Mouse (Mus musculus): ENCODE data around the gene Psmb7. TPM values are rescaled to one million over a fixed set of nuclear protein-coding genes. Genes with fewer than 3 reads are reported as not detected.
A peak's percentile ranks its signal among the peaks of the same experiment; 100 is the strongest.

The Psmb7 gene
- total and polyA plus RNA-seq, 3 experiments: 129 to 247 (median 220) TPM

DNA sequence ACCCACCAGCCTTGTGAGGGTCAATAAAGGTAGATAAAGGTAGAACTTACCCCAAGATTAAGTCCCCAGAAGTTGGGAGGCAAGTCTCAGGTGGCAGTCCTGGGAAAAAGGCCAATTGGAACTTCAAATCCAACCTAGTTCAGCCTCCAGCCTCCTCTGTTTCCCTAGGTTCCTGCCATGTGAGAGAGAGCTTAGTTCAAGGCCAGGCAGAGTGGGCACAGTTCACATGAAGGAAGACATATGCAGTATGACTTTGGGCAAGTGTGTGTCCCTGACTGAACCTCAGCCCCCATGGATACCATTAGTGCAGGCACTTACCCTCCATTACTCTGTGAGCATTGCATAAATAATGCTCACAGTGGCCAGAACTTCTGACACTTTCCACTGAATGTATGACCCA is 98.2 kb downstream of the Psmb7 start:
- Histone ChIP-seq H3K4me3 (no peak overlapping the region), H3K9ac (ENCODE audit: low read depth, low read length) (no peak overlapping the region), H3K27ac (peak overlapping the region; percentile 40), H3K79me2 (replicated peaks; ENCODE audit: control insufficient read depth, insufficient read depth, low read length) (no peaks in the 10 kb centered on the region), H3K36me3 (ENCODE audit: control insufficient read depth, insufficient read depth, low read length) (no peaks in the 10 kb centered on the region), H3K27me3 (ENCODE audit: control insufficient read depth, insufficient read depth, low read length) (no peaks in the 10 kb centered on the region), H3K4me1 (ENCODE audit: control insufficient read depth, insufficient read depth, low read length) (peaks cover 31% of the 10 kb centered on the region)
- TF ChIP-seq CTCF (IDR thresholded peaks at IDR 0.05) (no peak), POLR2A (IDR thresholded peaks at IDR 0.05; ENCODE audit: insufficient read depth, low read depth, low read length) (no peak), EP300 (IDR thresholded peaks at IDR 0.05; ENCODE audit: insufficient read depth, low read depth, low read length) (no peak)
- no peak for DNase-seq
- intact Hi-C loops (cut with DNase I): loop anchor here (5.0 kb wide), 2 partner anchors 33 to 58 kb away; partner anchors contain the start of gene Nek6

- Histone ChIP-seq H3K4me3 (no peak overlapping the region), H3K27ac (no peak overlapping the region), H3K36me3 (ENCODE audit: control insufficient read depth, insufficient read depth, low read length) (no peaks in the 10 kb centered on the region), H3K27me3 (ENCODE audit: control insufficient read depth, insufficient read depth, low read length) (no peaks in the 10 kb centered on the region), H3K4me1 (ENCODE audit: control insufficient read depth, insufficient read depth, low read length) (peaks cover 31% of the 10 kb centered on the region), H3K79me2 (replicated peaks; ENCODE audit: control insufficient read depth, insufficient read depth, low read length) (0 out of 2 replicates have a peak, but pooled peaks cover under 1% of the 10 kb centered on the region), H3K9ac (ENCODE audit: low read depth, low read length) (no peak overlapping the region)
- 62% methylated on average over 6 of the region's 6 CpGs for WGBS
- no peak for TF ChIP-seq POLR2A (IDR thresholded peaks at IDR 0.05; ENCODE audit: insufficient read depth, low read depth, low read length)
- no peak for TF ChIP-seq CTCF (IDR thresholded peaks at IDR 0.05)
- no peak for TF ChIP-seq EP300 (IDR thresholded peaks at IDR 0.05; ENCODE audit: insufficient read depth, low read depth, low read length)
- no peak for DNase-seq
- intact Hi-C loops (cut with DNase I): loop anchor here (5.0 kb wide), 2 partner anchors 33 to 58 kb away; partner anchors contain the start of gene Nek6
These were observed 98.9 kb downstream of the Psmb7 start for GRCm38 (mm10) chr2:38544982-38545381.

DNA sequence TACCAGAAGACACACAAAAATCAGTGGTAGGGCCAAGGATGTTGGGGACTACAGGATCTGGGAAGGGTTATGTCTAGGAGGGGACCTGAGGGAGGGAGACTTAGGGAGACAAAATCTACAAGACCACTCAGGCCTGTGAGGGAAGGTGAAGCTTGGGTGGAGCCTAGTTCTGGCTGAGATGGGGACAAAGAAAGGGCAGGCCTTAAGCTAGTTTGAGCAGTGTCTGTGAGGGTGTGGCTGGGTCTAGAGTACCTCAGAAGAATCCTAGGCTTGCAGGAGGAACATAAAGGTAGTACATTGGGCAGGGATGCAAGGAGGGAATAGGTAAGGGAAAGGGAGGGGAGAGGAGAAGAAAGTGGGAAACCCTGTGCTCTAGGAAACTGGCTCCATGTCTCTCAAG is 99.5 kb downstream of the Psmb7 start:
- no peak overlapping the region for H3K27ac ChIP-seq
- peaks cover 29% of the 10 kb centered on the region for H3K4me1 ChIP-seq (ENCODE audit: control insufficient read depth, insufficient read depth, low read length)
- H3K4me3 ChIP-seq: no peak overlapping the region
- H3K27me3 ChIP-seq (ENCODE audit: control insufficient read depth, insufficient read depth, low read length): no peaks in the 10 kb centered on the region
- no peak for DNase-seq
- TF ChIP-seq POLR2A (IDR thresholded peaks at IDR 0.05; ENCODE audit: insufficient read depth, low read depth, low read length) (no peak), CTCF (IDR thresholded peaks at IDR 0.05) (no peak), EP300 (IDR thresholded peaks at IDR 0.05; ENCODE audit: insufficient read depth, low read depth, low read length) (no peak)
- H3K79me2 ChIP-seq (replicated peaks; ENCODE audit: control insufficient read depth, insufficient read depth, low read length): 0 out of 2 replicates have a peak, but pooled peaks cover 2% of the 10 kb centered on the region
- intact Hi-C loops (cut with DNase I): no loop called here
- H3K9ac ChIP-seq (ENCODE audit: low read depth, low read length): no peak overlapping the region
- no peaks in the 10 kb centered on the region for H3K36me3 ChIP-seq (ENCODE audit: control insufficient read depth, insufficient read depth, low read length)

- WGBS: 97% methylated on average over 2 of the region's 2 CpGs
- no peak overlapping the region for H3K4me3 ChIP-seq
- no peak overlapping the region for H3K9ac ChIP-seq (ENCODE audit: low read depth, low read length)
- no peak for TF ChIP-seq POLR2A (IDR thresholded peaks at IDR 0.05; ENCODE audit: insufficient read depth, low read depth, low read length)
- TF ChIP-seq CTCF (IDR thresholded peaks at IDR 0.05): no peak
- 0 out of 2 replicates have a peak, but pooled peaks cover 2% of the 10 kb centered on the region for H3K79me2 ChIP-seq (replicated peaks; ENCODE audit: control insufficient read depth, insufficient read depth, low read length)
- H3K27ac ChIP-seq: no peak overlapping the region
- no peaks in the 10 kb centered on the region for H3K27me3 ChIP-seq (ENCODE audit: control insufficient read depth, insufficient read depth, low read length)
- no peak for DNase-seq
- no peaks in the 10 kb centered on the region for H3K36me3 ChIP-seq (ENCODE audit: control insufficient read depth, insufficient read depth, low read length)
- peaks cover 26% of the 10 kb centered on the region for H3K4me1 ChIP-seq (ENCODE audit: control insufficient read depth, insufficient read depth, low read length)
- intact Hi-C loops (cut with DNase I): no loop called here
These were observed 100.7 kb downstream of the Psmb7 start for GRCm38 (mm10) chr2:38543158-38543557.

DNA sequence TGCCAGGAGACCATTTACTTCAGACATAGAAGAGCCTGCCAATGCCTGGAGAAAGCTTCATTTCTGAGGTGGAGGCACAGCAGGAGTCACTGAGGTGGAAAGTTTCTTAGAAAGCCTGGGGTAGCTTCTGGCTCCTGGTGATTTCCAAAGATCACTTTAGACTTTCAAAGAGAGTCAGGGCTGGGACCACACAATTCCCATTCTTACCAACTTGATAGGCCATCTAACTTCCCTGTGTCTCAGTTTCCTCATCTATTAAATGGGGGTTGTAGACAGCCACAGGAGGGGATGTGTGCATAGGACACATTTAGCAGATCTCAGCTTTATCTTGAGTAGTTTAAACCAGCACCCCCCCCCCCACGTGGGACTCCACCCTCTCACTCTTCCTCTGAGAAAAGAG is 101.5 kb downstream of the Psmb7 start:
- TF ChIP-seq EP300 (IDR thresholded peaks at IDR 0.05; ENCODE audit: insufficient read depth, low read depth, low read length) (no peak), POLR2A (IDR thresholded peaks at IDR 0.05; ENCODE audit: insufficient read depth, low read depth, low read length) (no peak), CTCF (IDR thresholded peaks at IDR 0.05) (no peak)
- 16% methylated on average over 1 of the region's 1 CpGs for whole genome bisulfite sequencing
- Histone ChIP-seq H3K79me2 (replicated peaks; ENCODE audit: control insufficient read depth, insufficient read depth, low read length) (0 out of 2 replicates have a peak, but pooled peaks cover 2% of the 10 kb centered on the region), H3K4me3 (no peak overlapping the region), H3K27me3 (ENCODE audit: control insufficient read depth, insufficient read depth, low read length) (no peaks in the 10 kb centered on the region), H3K9ac (ENCODE audit: low read depth, low read length) (no peak overlapping the region), H3K27ac (no peak overlapping the region), H3K4me1 (ENCODE audit: control insufficient read depth, insufficient read depth, low read length) (peaks cover 24% of the 10 kb centered on the region), H3K36me3 (ENCODE audit: control insufficient read depth, insufficient read depth, low read length) (no peaks in the 10 kb centered on the region)
- intact Hi-C loops (cut with DNase I): no loop called here
- no peak for DNase-seq

DNA sequence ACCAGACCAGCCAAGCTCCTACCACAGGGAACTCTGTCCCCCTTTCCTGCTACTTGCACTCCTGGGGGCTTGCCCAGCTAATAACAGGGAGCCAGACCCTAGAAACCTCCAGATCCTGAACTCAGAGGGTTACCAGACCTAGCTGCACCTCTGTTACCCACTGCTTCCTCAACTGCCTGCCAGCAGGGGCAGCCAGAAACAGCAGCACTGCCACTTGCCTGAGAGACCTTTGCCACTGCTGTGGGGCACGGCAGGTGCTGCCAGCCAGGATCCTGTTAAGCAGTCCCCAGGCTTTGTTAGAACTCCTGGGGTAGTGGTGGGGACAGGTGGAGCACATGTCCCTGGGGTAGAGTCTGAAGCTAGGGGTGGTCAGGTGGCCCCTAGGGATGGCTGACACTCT is 102.3 kb downstream of the Psmb7 start:
- intact Hi-C loops (cut with DNase I): no loop called here
- Histone ChIP-seq H3K4me3 (no peak overlapping the region), H3K79me2 (replicated peaks; ENCODE audit: control insufficient read depth, insufficient read depth, low read length) (0 out of 2 replicates have a peak, but pooled peaks cover 2% of the 10 kb centered on the region), H3K27ac (no peak overlapping the region), H3K27me3 (ENCODE audit: control insufficient read depth, insufficient read depth, low read length) (no peaks in the 10 kb centered on the region), H3K4me1 (ENCODE audit: control insufficient read depth, insufficient read depth, low read length) (peaks cover 20% of the 10 kb centered on the region), H3K9ac (ENCODE audit: low read depth, low read length) (no peak overlapping the region), H3K36me3 (ENCODE audit: control insufficient read depth, insufficient read depth, low read length) (no peaks in the 10 kb centered on the region)
- no peak for TF ChIP-seq CTCF (IDR thresholded peaks at IDR 0.05)
- TF ChIP-seq EP300 (IDR thresholded peaks at IDR 0.05; ENCODE audit: insufficient read depth, low read depth, low read length): no peak
- no peak for TF ChIP-seq POLR2A (IDR thresholded peaks at IDR 0.05; ENCODE audit: insufficient read depth, low read depth, low read length)
- no peak for DNase-seq
- 83% methylated on average over 1 of the region's 1 CpGs for WGBS
